Mouse (Mus musculus): Measurements from ENCODE around the gene Orc4. TPM values are rescaled to one million over a fixed set of nuclear protein-coding genes. Genes with fewer than 3 reads are reported as not detected.

Gene Orc4
- total RNA-seq, 2 experiments from 2014 or later: 67.9 to 70.2 TPM

Other genes starting within 250 kb of the Orc4 start
- 10 to 100 TPM; 69.5 to 71.4 TPM for gene Acvr2a, start 136.2 kb downstream of the Orc4 start, total RNA-seq (2021)
- gene Mbd5, start 769 bp downstream of the Orc4 start, total RNA-seq (2021): 100 to 1,000 TPM in 1 of 2 experiments, 10 to 100 TPM in 1; 97.3 to 101 TPM